Mouse (Mus musculus) midbrain, embryonic 14.5 days (tissue): Measurements from ENCODE around the gene Magi2. TPM values are rescaled to one million over a fixed set of nuclear protein-coding genes. Genes with fewer than 3 reads are reported as not detected.
A peak's percentile ranks its signal among the peaks of the same experiment; 100 is the strongest.

Experiments
- ATAC-seq: fragments of 200-750 bp; cut with Nextera tagmentation; 2 replicates; pipeline ENCODE4 v1.8.0; 2017; ENCODE audit warnings: moderate number of reproducible peaks, moderate library complexity; ENCODE audit not compliant: low FRiP score, low TSS enrichment
- DNase-seq: peaks from one replicate; pipeline ENCODE4 v3.0.0-alpha.2; 2015
- H3K27ac ChIP-seq: fragments of 300-500 bp; sonication (generic); replicated peaks from 2 replicates; pipeline ENCODE4 v1.5.1; 2014; ENCODE audit warnings: mild to moderate bottlenecking, low read depth, low read length, moderate library complexity
- H3K27me3 ChIP-seq: fragments of 300-500 bp; sonication (generic); 2 replicates; pipeline ENCODE4 v1.6.1; 2014; ENCODE audit warnings: low read length, control low read depth, mixed read lengths; ENCODE audit not compliant: control insufficient read depth, insufficient read depth
- H3K36me3 ChIP-seq: fragments of 300-500 bp; sonication (generic); 2 replicates; pipeline ENCODE4 v1.6.1; 2014; ENCODE audit warnings: low read length, control low read depth; ENCODE audit not compliant: control insufficient read depth, insufficient read depth
- H3K4me1 ChIP-seq: fragments of 300-500 bp; sonication (generic); 2 replicates; pipeline ENCODE4 v1.6.1; 2014; ENCODE audit warnings: mild to moderate bottlenecking, antibody characterized with exemption, low read length, control low read depth; ENCODE audit not compliant: control insufficient read depth, insufficient read depth
- H3K4me2 ChIP-seq: fragments of 300-500 bp; sonication (generic); 2 replicates; pipeline ENCODE4 v1.6.1; 2014; ENCODE audit warnings: mild to moderate bottlenecking, low read length, moderate library complexity
- H3K4me3 ChIP-seq: fragments of 300-500 bp; sonication (generic); replicated peaks from 2 replicates; pipeline ENCODE4 v1.5.1; 2014; ENCODE audit warnings: low read depth, low read length
- H3K9ac ChIP-seq: fragments of 300-500 bp; sonication (generic); replicated peaks from 2 replicates; pipeline ENCODE4 v1.6.1; 2014; ENCODE audit warnings: mild to moderate bottlenecking, low read length, moderate library complexity
- H3K9me3 ChIP-seq: fragments of 300-500 bp; sonication (generic); 2 replicates; pipeline ENCODE4 v1.6.1; 2016; ENCODE audit warnings: low read length, control low read depth, mixed read lengths; ENCODE audit not compliant: control insufficient read depth
- WGBS: fragments of 180-500 bp; shearing (Covaris S2); extraction: QIAGEN DNeasy Blood & Tissue Kit; methylation state at CpG from one replicate; pipeline ENCODE4 v1.1.7; 2014; 5-methylcytosine and 5-hydroxymethylcytosine counted together
- polyA plus RNA-seq: library from polyadenylated mRNA; unstranded; fragments of >200 nt; fragmentation: Nextera tagmentation; extraction: Ambion mirVana; gene quantifications from 2 replicates; pipeline ENCODE4 v1.2.1, GENCODE M21; 2014

Magi2 gene
- polyA plus RNA-seq, 1 experiment from 2014 or later: 22.3 TPM

- H3K4me3 ChIP-seq: no peak overlapping the region
- no peaks in the 10 kb centered on the region for H3K4me1 ChIP-seq
- H3K27me3 ChIP-seq: no peaks in the 10 kb centered on the region
- H3K27ac ChIP-seq: no peak overlapping the region
- DNase-seq (no peak), ATAC-seq (no peak)
- H3K4me2 ChIP-seq: no peak overlapping the region
- no peak overlapping the region for H3K9ac ChIP-seq
- 69% methylated on average over 3 of the region's 3 CpGs for WGBS
- H3K36me3 ChIP-seq: no peaks in the 10 kb centered on the region
- no peaks in the 10 kb centered on the region for H3K9me3 ChIP-seq
Observed at GRCm38 (mm10) chr5:20536544-20536943, 1309.7 kb downstream of the Magi2 start.

GRCm38 (mm10) chr5:20537369-20538022 is 1310.7 kb downstream of the Magi2 start:
- no peak overlapping the region for H3K9ac ChIP-seq
- H3K4me3 ChIP-seq: no peak overlapping the region
- 68% methylated on average over 8 of the region's 8 CpGs for WGBS
- H3K9me3 ChIP-seq: no peaks in the 10 kb centered on the region
- DNase-seq (no peak), ATAC-seq (no peak)
- no peak overlapping the region for H3K4me2 ChIP-seq
- no peak overlapping the region for H3K27ac ChIP-seq
- H3K36me3 ChIP-seq: no peaks in the 10 kb centered on the region
- H3K4me1 ChIP-seq: no peaks in the 10 kb centered on the region
- H3K27me3 ChIP-seq: no peaks in the 10 kb centered on the region

DNA sequence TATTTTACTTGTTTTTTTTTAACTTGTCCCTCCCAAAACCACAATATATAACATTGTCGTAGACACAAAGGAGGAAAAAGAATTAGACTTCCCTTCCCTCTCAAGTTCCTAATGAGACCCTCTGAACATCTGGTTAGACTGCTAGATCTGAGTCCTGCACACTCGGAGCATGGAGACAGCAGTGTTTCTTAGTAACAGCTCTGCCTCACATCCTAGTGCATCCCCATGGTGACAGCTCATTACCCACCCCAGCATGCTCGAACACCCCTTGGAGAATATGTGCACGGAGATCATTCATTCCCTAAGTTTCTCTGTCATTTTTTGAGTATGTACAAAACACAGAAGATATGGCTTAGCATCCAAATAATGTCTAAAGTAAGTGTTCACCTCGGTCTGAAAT is 1317.5 kb downstream of the Magi2 start:
- WGBS: 38% methylated on average over 5 of the region's 5 CpGs
- no peak for ATAC-seq
- no peak overlapping the region for H3K4me2 ChIP-seq

GRCm38 (mm10) chr5:20559378-20559777 is 1332.5 kb downstream of the Magi2 start:
- no peaks in the 10 kb centered on the region for H3K36me3 ChIP-seq
- WGBS: 77% methylated on average over 2 of the region's 2 CpGs
- H3K9me3 ChIP-seq: no peaks in the 10 kb centered on the region
- ATAC-seq (no peak), DNase-seq (no peak)
- no peaks in the 10 kb centered on the region for H3K4me1 ChIP-seq
- H3K4me3 ChIP-seq: no peak overlapping the region
- H3K27me3 ChIP-seq: no peaks in the 10 kb centered on the region
- H3K27ac ChIP-seq: no peak overlapping the region
- H3K4me2 ChIP-seq: no peak overlapping the region
- no peak overlapping the region for H3K9ac ChIP-seq

More for the DNA sequence above, 1317.5 kb downstream of the Magi2 start:
- 0 out of 2 replicates have a peak, but pooled peaks cover 4% of the 10 kb centered on the region for H3K36me3 ChIP-seq
- no peaks in the 10 kb centered on the region for H3K9me3 ChIP-seq
- H3K4me1 ChIP-seq: no peaks in the 10 kb centered on the region
- peak; percentile 37 for DNase-seq
- no peak overlapping the region for H3K27ac ChIP-seq
- no peak overlapping the region for H3K9ac ChIP-seq
- H3K4me3 ChIP-seq: no peak overlapping the region
- H3K27me3 ChIP-seq: no peaks in the 10 kb centered on the region

DNA sequence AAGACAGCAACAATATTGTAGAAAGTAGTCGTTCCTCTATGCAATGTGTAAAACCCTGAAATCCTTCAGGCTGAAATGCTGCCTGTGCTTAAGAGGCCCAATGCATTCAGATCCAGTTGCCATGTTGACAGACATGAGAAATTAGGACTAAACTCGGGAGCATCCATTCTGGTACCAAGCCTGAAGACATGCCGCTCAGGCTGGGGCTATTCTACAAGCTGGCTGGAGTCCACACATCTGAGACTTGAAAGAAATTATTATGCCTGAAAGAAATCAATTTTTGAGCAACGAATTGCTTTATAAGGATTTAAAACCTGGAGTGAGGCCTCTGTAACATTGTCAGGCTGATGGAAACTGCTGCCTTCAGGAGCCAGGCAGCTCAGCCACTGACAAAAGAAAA is 1333.0 kb downstream of the Magi2 start:
- Histone ChIP-seq H3K36me3 (no peaks in the 10 kb centered on the region), H3K4me3 (no peak overlapping the region), H3K4me2 (no peak overlapping the region), H3K9ac (no peak overlapping the region), H3K4me1 (no peaks in the 10 kb centered on the region), H3K9me3 (no peaks in the 10 kb centered on the region), H3K27me3 (no peaks in the 10 kb centered on the region), H3K27ac (peak overlapping the region; percentile 41)
- ATAC-seq: no peak
- 46% methylated on average over 4 of the region's 4 CpGs for WGBS
- peak; percentile 29 for DNase-seq

- H3K36me3 ChIP-seq: peaks cover 13% of the 10 kb centered on the region; the same call in 1 of the 2 replicates
- WGBS: 98% methylated on average over 6 of the region's 6 CpGs
- H3K9ac ChIP-seq: no peak overlapping the region
- H3K4me1 ChIP-seq: no peaks in the 10 kb centered on the region
- H3K4me2 ChIP-seq: no peak overlapping the region
- H3K27ac ChIP-seq: no peak overlapping the region
- ATAC-seq (no peak), DNase-seq (no peak)
- H3K27me3 ChIP-seq: no peaks in the 10 kb centered on the region
- no peaks in the 10 kb centered on the region for H3K9me3 ChIP-seq
- H3K4me3 ChIP-seq: no peak overlapping the region
Observed at GRCm38 (mm10) chr5:20568421-20568820, 1341.6 kb downstream of the Magi2 start.

- Histone ChIP-seq H3K4me3 (no peak overlapping the region), H3K27ac (no peak overlapping the region), H3K4me1 (no peaks in the 10 kb centered on the region), H3K4me2 (no peak overlapping the region), H3K9me3 (no peaks in the 10 kb centered on the region), H3K27me3 (no peaks in the 10 kb centered on the region), H3K9ac (no peak overlapping the region), H3K36me3 (peaks cover 13% of the 10 kb centered on the region; the same call in 1 of the 2 replicates)
- no peak for ATAC-seq
- DNase-seq: no peak
- WGBS: 96% methylated on average over 7 of the region's 7 CpGs
Observed at GRCm38 (mm10) chr5:20568966-20569365, 1342.1 kb downstream of the Magi2 start.

DNA sequence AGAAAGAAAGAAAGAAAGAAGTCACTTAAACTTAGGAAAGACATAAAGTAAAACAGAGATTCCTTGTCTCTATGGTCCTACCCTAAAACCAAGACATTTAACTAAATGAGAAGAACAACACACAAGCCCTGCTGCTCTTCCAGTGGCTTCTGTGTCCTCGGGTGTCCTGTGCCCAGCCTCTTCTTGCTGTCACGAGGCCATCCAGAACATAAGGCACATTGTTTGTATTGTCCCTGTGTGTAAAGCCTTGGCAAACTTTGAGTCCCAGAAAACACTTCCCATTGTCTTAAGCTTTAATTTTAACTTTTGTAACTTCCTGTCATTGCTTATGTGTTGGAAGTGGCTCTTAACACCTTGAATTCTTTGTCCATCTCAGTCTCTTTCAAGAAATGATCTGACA is 1348.0 kb downstream of the Magi2 start:
- Histone ChIP-seq H3K4me3 (no peak overlapping the region), H3K9me3 (no peaks in the 10 kb centered on the region), H3K27me3 (no peaks in the 10 kb centered on the region), H3K27ac (no peak overlapping the region), H3K4me2 (no peak overlapping the region), H3K4me1 (peaks cover 9% of the 10 kb centered on the region; the same call in 1 of the 2 replicates), H3K9ac (no peak overlapping the region), H3K36me3 (peaks cover 8% of the 10 kb centered on the region; the same call in 1 of the 2 replicates)
- no peak for DNase-seq
- no peak for ATAC-seq
- 62% methylated on average over 2 of the region's 2 CpGs for WGBS

DNA sequence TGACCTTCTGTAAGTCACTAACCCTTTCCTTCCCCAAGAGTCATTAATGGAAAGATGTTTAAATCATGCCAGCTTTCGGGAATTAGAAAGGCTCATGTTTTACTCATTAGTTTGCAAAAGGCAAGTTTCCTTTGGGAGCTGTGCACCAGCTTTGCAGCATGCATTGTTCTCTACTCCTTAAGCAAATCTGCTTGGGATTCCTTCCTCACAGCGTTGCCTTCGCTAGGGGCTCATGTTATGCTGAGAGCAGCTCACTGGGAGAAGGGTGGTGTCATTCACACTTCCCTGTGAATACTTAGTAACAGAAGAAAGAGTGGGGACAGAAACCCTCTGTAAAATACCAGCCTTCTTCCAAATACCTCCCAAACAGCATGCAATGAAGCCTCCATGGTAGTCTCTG is 1349.0 kb downstream of the Magi2 start:
- Histone ChIP-seq H3K27ac (0 out of 2 replicates have a peak overlapping the region, but pooled peaks have one; percentile 26), H3K36me3 (0 out of 2 replicates have a peak, but pooled peaks cover under 1% of the 10 kb centered on the region), H3K9me3 (no peaks in the 10 kb centered on the region), H3K27me3 (no peaks in the 10 kb centered on the region), H3K9ac (no peak overlapping the region), H3K4me3 (no peak overlapping the region), H3K4me2 (no peak overlapping the region), H3K4me1 (peaks cover 9% of the 10 kb centered on the region; the same call in 1 of the 2 replicates)
- peak; percentile 53 for DNase-seq
- ATAC-seq: no peak
- WGBS: 8% methylated on average over 3 of the region's 3 CpGs
